8 mouse cellular contexts compared by ENCODE assay signal in genomic region chr6:108248519-108248918, GRCm38 (mm10). TPM values are rescaled to one million over a fixed set of nuclear protein-coding genes. Genes with fewer than 3 reads are reported as not detected.
DNase-seq lines count a peak whose midpoint lies in the region; ATAC-seq and TF ChIP-seq lines count a peak whose summit lies in the region.

No protein-coding gene starts in this region.

- no peak for DNase-seq in kidney, adult 9 months
- peak; percentile 66 for DNase-seq in brain, adult 2 months (ENCODE audit: low read depth, low spot score)
- DNase-seq in forebrain, postnatal 0 days: peak; percentile 69
- DNase-seq in urinary bladder, postnatal 36 days (ENCODE audit: low spot score in 2 of 2): no peak
- DNase-seq in frontal cortex, postnatal 10 days (ENCODE audit: low spot score in 2 of 2): no peak
- DNase-seq in cerebellum, adult 9-10 months: no peak

- no peaks in the 10 kb centered on the region for H3K27me3 ChIP-seq in kidney, embryonic 16.5 days (ENCODE audit: insufficient read depth, low read length)
- H3K27me3 ChIP-seq in forebrain, postnatal 0 days (ENCODE audit: insufficient read depth, low read length): no peaks in the 10 kb centered on the region
- no peaks in the 10 kb centered on the region for H3K27me3 ChIP-seq in midbrain, embryonic 12.5 days

- H3K9me3 ChIP-seq in kidney, embryonic 16.5 days (ENCODE audit: low read length): no peaks in the 10 kb centered on the region
- no peaks in the 10 kb centered on the region for H3K9me3 ChIP-seq in forebrain, postnatal 0 days (ENCODE audit: low read length)
- no peaks in the 10 kb centered on the region for H3K9me3 ChIP-seq in midbrain, embryonic 12.5 days

- 45% methylated on average over 4 of the region's 4 CpGs for WGBS in kidney, embryonic 16.5 days
- WGBS in forebrain, postnatal 0 days: 14% methylated on average over 4 of the region's 4 CpGs
- WGBS in midbrain, embryonic 12.5 days: 20% methylated on average over 4 of the region's 4 CpGs

- peak overlapping the region; percentile 84 for H3K27ac ChIP-seq in kidney, embryonic 16.5 days (ENCODE audit: low read length)
- H3K27ac ChIP-seq in forebrain, postnatal 0 days (ENCODE audit: low read depth, low read length): peak overlapping the region; percentile 67
- peak overlapping the region; percentile 50 for H3K27ac ChIP-seq in midbrain, embryonic 12.5 days (replicated peaks)

- TF ChIP-seq CTCF in forebrain, postnatal 0 days (IDR thresholded peaks at IDR 0.05; ENCODE audit: low read depth): no peak

- H3K4me3 ChIP-seq in kidney, embryonic 16.5 days (ENCODE audit: low read length): no peak overlapping the region
- no peak overlapping the region for H3K4me3 ChIP-seq in forebrain, postnatal 0 days (ENCODE audit: low read depth, low read length)
- H3K4me3 ChIP-seq in midbrain, embryonic 12.5 days: no peak overlapping the region

- H3K36me3 ChIP-seq in kidney, embryonic 16.5 days (ENCODE audit: insufficient read depth, low read length): no peaks in the 10 kb centered on the region; the same call in 1 of the 2 replicates
- H3K36me3 ChIP-seq in forebrain, postnatal 0 days (ENCODE audit: insufficient read depth): 0 out of 2 replicates have a peak, but pooled peaks cover 4% of the 10 kb centered on the region
- no peaks in the 10 kb centered on the region for H3K36me3 ChIP-seq in midbrain, embryonic 12.5 days

- ATAC-seq in kidney, embryonic 16.5 days (ENCODE audit: low FRiP score, low TSS enrichment): peak; percentile 19; the same call in 1 of the 2 replicates
- ATAC-seq in forebrain, postnatal 0 days: peak; percentile 78
- peak; percentile 48; the same call in 1 of the 2 replicates for ATAC-seq in midbrain, embryonic 12.5 days (ENCODE audit: low FRiP score, low read depth)

- peaks cover 37% of the 10 kb centered on the region for H3K4me1 ChIP-seq in kidney, embryonic 16.5 days (ENCODE audit: insufficient read depth, low read length)
- 0 out of 2 replicates have a peak, but pooled peaks cover 9% of the 10 kb centered on the region for H3K4me1 ChIP-seq in forebrain, postnatal 0 days (ENCODE audit: insufficient read depth)
- H3K4me1 ChIP-seq in midbrain, embryonic 12.5 days: peaks cover 13% of the 10 kb centered on the region

- H3K9ac ChIP-seq in kidney, embryonic 16.5 days (replicated peaks; ENCODE audit: low read length): 0 out of 2 replicates have a peak overlapping the region, but pooled peaks have one; percentile 8
- no peak overlapping the region for H3K9ac ChIP-seq in forebrain, postnatal 0 days
- no peak overlapping the region for H3K9ac ChIP-seq in midbrain, embryonic 12.5 days (replicated peaks)

- H3K4me2 ChIP-seq in kidney, embryonic 16.5 days (replicated peaks; ENCODE audit: low read depth, low read length): no peak overlapping the region
- no peak overlapping the region for H3K4me2 ChIP-seq in forebrain, postnatal 0 days (ENCODE audit: low read depth)
- no peak overlapping the region for H3K4me2 ChIP-seq in midbrain, embryonic 12.5 days (replicated peaks)

RNA-seq across cellular contexts. Expression of gene Itpr1, which starts 35.6 kb away (rescaled TPM):
- polyA plus RNA-seq in kidney, embryonic 16.5 days (2015; fragmentation: Nextera tagmentation; extraction: Ambion mirVana): 24.6 and 25.2 TPM in 2 replicates
- 39.6 and 46.7 TPM in 2 replicates for total RNA-seq in forebrain, postnatal 0 days (2014; rRNA removed)
- 4.0 and 5.5 TPM in 2 replicates for polyA plus RNA-seq in forebrain, postnatal 0 days (2015; fragmentation: Nextera tagmentation; extraction: Ambion mirVana)
- 7.3 and 7.4 TPM in 2 replicates for polyA plus RNA-seq in midbrain, embryonic 12.5 days (2016; fragmentation: Nextera tagmentation; extraction: Ambion mirVana)

Comparison
In these comparisons a context has a peak if more than half of its experiments do, and no peak if none do; other contexts are left out.
1. ATAC-seq: peak in every context shown above with its lines; median percentile 78 in forebrain, postnatal 0 days; 48 in midbrain, embryonic 12.5 days; 19 in kidney, embryonic 16.5 days.
2. DNase-seq: peak in brain, adult 2 months (single experiment) and forebrain, postnatal 0 days (single experiment); none in kidney, adult 9 months (single experiment), urinary bladder, postnatal 36 days (0 of 2), frontal cortex, postnatal 10 days (0 of 2) and cerebellum, adult 9-10 months (single experiment).
3. Peak in every context shown above with its lines, with median percentiles within 50 percentile points of each other: H3K27ac ChIP-seq.